Mouse (Mus musculus): ENCODE data around the gene Gprc5a. TPM values are rescaled to one million over a fixed set of nuclear protein-coding genes. Genes with fewer than 3 reads are reported as not detected.
A peak's percentile ranks its signal among the peaks of the same experiment; 100 is the strongest.

The Gprc5a gene
- polyA plus RNA-seq, 1 experiment from 2014 or later, result 0.64 TPM

GRCm38 (mm10) chr6:135047276-135047675, 18.2 kb upstream of the Gprc5a start:
- Histone ChIP-seq H3K36me3 (no peaks in the 10 kb centered on the region), H3K4me3 (no peak overlapping the region), H3K9me3 (no peaks in the 10 kb centered on the region), H3K27me3 (peaks cover 3% of the 10 kb centered on the region; the same call in 1 of the 2 replicates), H3K27ac (replicated peaks) (no peak overlapping the region), H3K9ac (no peak overlapping the region), H3K4me1 (replicated peaks) (no peaks in the 10 kb centered on the region), H3K4me2 (no peak overlapping the region)
- no peak for ATAC-seq (ENCODE audit: low FRiP score, low read depth)
- 70% methylated on average over 9 of the region's 9 CpGs for WGBS

DNA sequence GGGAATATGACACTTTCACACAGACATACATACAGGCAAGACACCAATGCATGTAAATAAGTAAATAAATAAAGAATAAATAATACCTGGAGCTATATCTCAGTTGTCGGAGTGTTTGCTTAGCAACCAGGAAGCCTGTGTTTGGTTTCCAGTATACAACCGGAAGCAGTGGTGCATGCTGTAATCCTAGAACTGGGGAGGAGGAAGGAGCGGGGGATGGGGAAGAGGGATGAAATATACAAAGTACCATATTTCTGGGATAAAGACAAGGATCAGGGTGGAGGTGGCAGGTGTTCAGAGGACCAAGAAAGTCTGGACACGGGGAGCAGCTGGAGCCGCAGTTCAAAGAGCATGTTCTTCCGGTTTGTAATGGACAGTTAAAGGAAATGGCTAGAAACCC, 16.9 kb upstream of the Gprc5a start:
- no peak overlapping the region for H3K9ac ChIP-seq
- H3K27me3 ChIP-seq, result peaks cover 3% of the 10 kb centered on the region; the same call in 1 of the 2 replicates
- H3K36me3 ChIP-seq, result no peaks in the 10 kb centered on the region
- ATAC-seq (ENCODE audit: low FRiP score, low read depth), result no peak
- WGBS, result 83% methylated on average over 6 of the region's 6 CpGs
- H3K9me3 ChIP-seq, result no peaks in the 10 kb centered on the region
- H3K4me1 ChIP-seq (replicated peaks), result no peaks in the 10 kb centered on the region
- no peak overlapping the region for H3K4me3 ChIP-seq
- H3K27ac ChIP-seq (replicated peaks), result no peak overlapping the region
- no peak overlapping the region for H3K4me2 ChIP-seq

GRCm38 (mm10) chr6:135048956-135049355, 16.5 kb upstream of the Gprc5a start:
- Histone ChIP-seq H3K9ac (no peak overlapping the region), H3K4me3 (no peak overlapping the region), H3K4me1 (replicated peaks) (no peaks in the 10 kb centered on the region), H3K9me3 (no peaks in the 10 kb centered on the region), H3K27ac (replicated peaks) (no peak overlapping the region), H3K27me3 (peaks cover 3% of the 10 kb centered on the region; the same call in 1 of the 2 replicates), H3K4me2 (no peak overlapping the region), H3K36me3 (no peaks in the 10 kb centered on the region)
- no peak for ATAC-seq (ENCODE audit: low FRiP score, low read depth)
- 76% methylated on average over 16 of the region's 16 CpGs for WGBS

DNA sequence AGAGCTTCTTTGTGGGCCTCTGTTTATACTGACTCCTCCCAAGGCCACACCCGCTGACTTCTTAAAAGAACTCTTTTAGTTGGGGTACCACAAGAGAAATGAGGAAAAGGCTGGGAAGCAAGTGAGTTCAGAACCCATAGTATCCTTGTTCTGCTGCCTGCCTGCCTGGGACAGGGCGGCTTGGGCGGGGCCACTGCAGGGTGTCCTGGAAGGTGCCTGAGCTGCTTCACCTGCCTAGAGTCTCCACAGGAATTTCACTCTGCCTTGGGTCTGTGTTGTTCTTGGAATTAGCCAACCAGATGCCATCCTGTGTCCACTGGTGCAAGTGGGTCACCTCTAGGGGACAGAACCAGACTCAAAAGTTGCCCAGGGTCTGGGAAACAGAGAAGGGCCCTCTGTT, 11.7 kb upstream of the Gprc5a start:
- no peaks in the 10 kb centered on the region for H3K27me3 ChIP-seq
- no peaks in the 10 kb centered on the region for H3K36me3 ChIP-seq
- 72% methylated on average over 3 of the region's 3 CpGs for WGBS
- no peaks in the 10 kb centered on the region for H3K9me3 ChIP-seq
- no peaks in the 10 kb centered on the region for H3K4me1 ChIP-seq (replicated peaks)
- ATAC-seq (ENCODE audit: low FRiP score, low read depth), result no peak
- no peak overlapping the region for H3K4me3 ChIP-seq
- no peak overlapping the region for H3K4me2 ChIP-seq
- H3K27ac ChIP-seq (replicated peaks), result no peak overlapping the region
- H3K9ac ChIP-seq, result no peak overlapping the region

- Histone ChIP-seq H3K9me3 (no peaks in the 10 kb centered on the region), H3K27ac (replicated peaks) (no peak overlapping the region), H3K4me1 (replicated peaks) (no peaks in the 10 kb centered on the region), H3K36me3 (no peaks in the 10 kb centered on the region), H3K9ac (no peak overlapping the region), H3K27me3 (no peaks in the 10 kb centered on the region), H3K4me2 (no peak overlapping the region), H3K4me3 (no peak overlapping the region)
- ATAC-seq (ENCODE audit: low FRiP score, low read depth), result no peak
- 78% methylated on average over 4 of the region's 4 CpGs for WGBS
These were observed 9.6 kb upstream of the Gprc5a start for GRCm38 (mm10) chr6:135055882-135056281.

DNA sequence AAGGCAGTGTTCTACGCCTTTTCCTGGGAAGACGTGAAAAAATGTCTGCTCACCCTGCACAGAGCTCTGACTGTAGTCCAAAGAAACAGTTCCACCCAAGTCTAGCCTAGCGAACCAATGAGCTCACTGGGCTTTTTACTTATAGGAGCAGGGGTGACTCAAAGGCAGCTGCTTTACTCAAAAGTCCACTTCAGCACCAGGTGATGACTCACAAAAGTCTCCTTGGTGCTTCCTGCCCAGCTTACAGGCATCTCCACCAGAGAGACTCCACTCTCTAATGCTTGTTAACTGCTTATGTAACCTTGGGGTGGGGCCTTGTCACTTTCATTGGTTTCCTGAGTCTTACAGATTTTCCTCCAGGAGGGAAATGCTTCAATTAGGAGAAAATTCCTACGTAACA, 4.7 kb upstream of the Gprc5a start:
- H3K9ac ChIP-seq, result no peak overlapping the region
- H3K9me3 ChIP-seq, result no peaks in the 10 kb centered on the region
- no peak overlapping the region for H3K4me3 ChIP-seq
- no peaks in the 10 kb centered on the region for H3K36me3 ChIP-seq
- ATAC-seq (ENCODE audit: low FRiP score, low read depth), result no peak
- H3K4me1 ChIP-seq (replicated peaks), result peaks cover 8% of the 10 kb centered on the region
- peaks cover 13% of the 10 kb centered on the region for H3K27me3 ChIP-seq
- no peak overlapping the region for H3K27ac ChIP-seq (replicated peaks)
- no peak overlapping the region for H3K4me2 ChIP-seq
- 96% methylated on average over 4 of the region's 4 CpGs for WGBS

GRCm38 (mm10) chr6:135064621-135065020, 830 bp upstream of the Gprc5a start:
- Histone ChIP-seq H3K27ac (replicated peaks) (no peak overlapping the region), H3K27me3 (peaks cover 21% of the 10 kb centered on the region), H3K4me2 (peak overlapping the region; percentile 70), H3K4me1 (replicated peaks) (peaks cover 9% of the 10 kb centered on the region), H3K9me3 (no peaks in the 10 kb centered on the region), H3K9ac (no peak overlapping the region), H3K4me3 (no peak overlapping the region), H3K36me3 (no peaks in the 10 kb centered on the region)
- WGBS, result 75% methylated on average over 12 of the region's 12 CpGs
- ATAC-seq (ENCODE audit: low FRiP score, low read depth), result no peak

- WGBS, result 24% methylated on average over 6 of the region's 6 CpGs
- H3K4me1 ChIP-seq (replicated peaks), result peaks cover 9% of the 10 kb centered on the region
- ATAC-seq (ENCODE audit: low FRiP score, low read depth), result no peak
- no peaks in the 10 kb centered on the region for H3K36me3 ChIP-seq
- H3K27me3 ChIP-seq, result peaks cover 21% of the 10 kb centered on the region
- no peaks in the 10 kb centered on the region for H3K9me3 ChIP-seq
- H3K27ac ChIP-seq (replicated peaks), result no peak overlapping the region
- H3K4me3 ChIP-seq, result no peak overlapping the region
- no peak overlapping the region for H3K4me2 ChIP-seq
- H3K9ac ChIP-seq, result no peak overlapping the region
These were observed 1.5 kb downstream of the Gprc5a start for GRCm38 (mm10) chr6:135066795-135067445.

GRCm38 (mm10) chr6:135068221-135068620, 2.8 kb downstream of the Gprc5a start:
- no peak overlapping the region for H3K27ac ChIP-seq (replicated peaks)
- ATAC-seq (ENCODE audit: low FRiP score, low read depth), result no peak
- WGBS, result 83% methylated on average over 5 of the region's 5 CpGs
- no peak overlapping the region for H3K4me2 ChIP-seq
- no peak overlapping the region for H3K9ac ChIP-seq
- no peaks in the 10 kb centered on the region for H3K36me3 ChIP-seq
- H3K27me3 ChIP-seq, result peaks cover 21% of the 10 kb centered on the region
- no peak overlapping the region for H3K4me3 ChIP-seq
- no peaks in the 10 kb centered on the region for H3K9me3 ChIP-seq
- H3K4me1 ChIP-seq (replicated peaks), result peaks cover 9% of the 10 kb centered on the region

DNA sequence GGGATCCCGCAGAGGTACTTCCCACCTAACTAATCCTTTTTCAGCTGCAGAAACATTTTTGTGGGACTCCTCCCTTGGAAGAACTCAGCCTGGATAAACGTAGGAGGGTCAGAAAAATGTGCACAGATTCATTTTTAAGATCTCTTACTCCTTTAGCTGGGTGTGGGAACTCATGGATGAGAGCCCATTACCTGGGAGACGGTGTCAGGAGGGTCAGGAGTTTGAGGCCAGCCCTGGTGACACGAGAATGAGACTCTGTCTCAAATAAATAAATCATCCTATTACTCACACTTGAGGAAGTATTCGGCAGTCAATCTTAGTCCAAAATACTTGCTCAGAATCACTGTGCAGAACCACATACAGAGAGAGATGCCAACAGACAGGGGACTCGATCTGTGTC, 4.4 kb downstream of the Gprc5a start:
- peaks cover 9% of the 10 kb centered on the region for H3K4me1 ChIP-seq (replicated peaks)
- no peak overlapping the region for H3K4me3 ChIP-seq
- H3K9me3 ChIP-seq, result no peaks in the 10 kb centered on the region
- no peak overlapping the region for H3K27ac ChIP-seq (replicated peaks)
- no peak for ATAC-seq (ENCODE audit: low FRiP score, low read depth)
- 50% methylated on average over 6 of the region's 6 CpGs for WGBS
- H3K9ac ChIP-seq, result no peak overlapping the region
- no peak overlapping the region for H3K4me2 ChIP-seq
- H3K36me3 ChIP-seq, result no peaks in the 10 kb centered on the region
- H3K27me3 ChIP-seq, result peaks cover 12% of the 10 kb centered on the region

- no peak for ATAC-seq (ENCODE audit: low FRiP score, low read depth)
- Histone ChIP-seq H3K4me3 (no peak overlapping the region), H3K9ac (no peak overlapping the region), H3K4me2 (no peak overlapping the region), H3K4me1 (replicated peaks) (peaks cover 4% of the 10 kb centered on the region; the same call in 1 of the 2 replicates), H3K27ac (replicated peaks) (no peak overlapping the region), H3K36me3 (no peaks in the 10 kb centered on the region), H3K9me3 (no peaks in the 10 kb centered on the region), H3K27me3 (peaks cover 8% of the 10 kb centered on the region; the same call in 1 of the 2 replicates)
- 80% methylated on average over 2 of the region's 2 CpGs for WGBS
These were observed 4.9 kb downstream of the Gprc5a start for GRCm38 (mm10) chr6:135070347-135070746.

DNA sequence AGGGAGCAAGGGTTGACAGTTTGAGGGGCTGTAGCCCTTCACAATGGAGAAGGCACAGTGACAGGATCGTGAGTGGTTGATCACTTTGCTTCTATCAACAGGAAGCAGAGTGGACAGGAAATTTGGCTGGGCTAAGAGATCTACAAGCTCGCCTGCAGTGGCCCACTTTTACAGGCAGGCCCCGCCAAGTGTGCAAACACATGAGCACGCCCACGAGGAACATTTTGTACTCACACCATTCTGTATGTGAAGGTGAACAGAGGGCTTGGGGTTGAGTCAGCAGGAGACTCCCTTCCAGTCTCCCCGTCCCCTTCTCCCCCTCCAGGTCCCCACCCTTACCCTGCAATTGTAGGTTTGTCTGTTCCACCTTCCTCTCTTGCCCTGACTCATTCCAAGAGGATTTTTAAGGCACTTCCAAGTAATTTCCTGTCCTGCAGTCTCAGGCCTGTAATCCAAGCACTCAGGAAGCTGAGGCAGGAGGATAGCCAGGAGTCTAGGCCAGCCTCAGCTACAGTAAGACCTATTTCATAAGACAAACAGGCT, 9.0 kb downstream of the Gprc5a start:
- H3K4me3 ChIP-seq, result no peak overlapping the region
- 90% methylated on average over 6 of the region's 6 CpGs for WGBS

DNA sequence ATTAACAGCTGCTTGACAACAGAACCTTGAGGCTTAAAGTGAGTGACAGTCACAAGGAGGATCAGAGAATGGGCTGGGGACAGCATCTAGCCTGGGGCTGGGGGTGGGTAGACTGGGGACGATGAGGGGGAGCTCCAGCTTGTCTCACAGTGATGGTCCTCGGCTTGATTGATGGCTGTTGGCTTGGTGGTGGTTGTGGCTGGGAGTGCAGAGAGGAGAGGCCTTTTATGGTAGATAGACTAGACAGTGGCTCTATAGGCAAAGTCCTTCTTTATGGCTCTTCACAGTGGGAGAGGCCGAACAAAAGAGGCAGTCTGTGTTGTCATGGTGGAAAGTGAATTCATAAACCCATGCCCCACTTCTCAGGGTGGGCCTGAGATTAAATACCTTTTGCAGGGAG, 10.8 kb downstream of the Gprc5a start:
- H3K9ac ChIP-seq, result no peak overlapping the region
- 21% methylated on average over 3 of the region's 3 CpGs for WGBS
- H3K4me1 ChIP-seq (replicated peaks), result no peaks in the 10 kb centered on the region
- H3K9me3 ChIP-seq, result no peaks in the 10 kb centered on the region
- ATAC-seq (ENCODE audit: low FRiP score, low read depth), result no peak
- no peaks in the 10 kb centered on the region for H3K27me3 ChIP-seq
- no peak overlapping the region for H3K27ac ChIP-seq (replicated peaks)
- H3K4me2 ChIP-seq, result no peak overlapping the region
- no peak overlapping the region for H3K4me3 ChIP-seq
- no peaks in the 10 kb centered on the region for H3K36me3 ChIP-seq

More for the DNA sequence above, 9.0 kb downstream of the Gprc5a start:
- ATAC-seq (ENCODE audit: low FRiP score, low read depth), result no peak
- H3K4me2 ChIP-seq, result no peak overlapping the region
- H3K9me3 ChIP-seq, result no peaks in the 10 kb centered on the region
- no peak overlapping the region for H3K9ac ChIP-seq
- no peaks in the 10 kb centered on the region for H3K36me3 ChIP-seq
- H3K27ac ChIP-seq (replicated peaks), result no peak overlapping the region
- H3K4me1 ChIP-seq (replicated peaks), result no peaks in the 10 kb centered on the region
- H3K27me3 ChIP-seq, result no peaks in the 10 kb centered on the region
